Mouse (Mus musculus): ENCODE results near the gene Tbp. TPM values are rescaled to one million over a fixed set of nuclear protein-coding genes. Genes with fewer than 3 reads are reported as not detected.

Tbp gene
- 19.0 and 20.5 TPM in 2 replicates for polyA plus RNA-seq (2015; fragmentation: Nextera tagmentation; extraction: Ambion mirVana)

GRCm38 (mm10) chr17:15499656-15500394, at the start of gene Tbp, which contains the start of gene Psmb1:
Gene Tbp, plus strand, starts transcription at chr17:15499888.
Gene Psmb1, minus strand, starts transcription at chr17:15499751.
- Histone ChIP-seq H3K36me3 (ENCODE audit: control insufficient read depth, insufficient read depth, low read length) (peaks cover 8% of the 10 kb centered on the region), H3K9me3 (ENCODE audit: control insufficient read depth, low read length) (no peaks in the 10 kb centered on the region), H3K4me1 (replicated peaks; ENCODE audit: control insufficient read depth, insufficient read depth) (peaks cover 4% of the 10 kb centered on the region; the same call in 1 of the 2 replicates), H3K9ac (ENCODE audit: low read length) (peak within 1 kb of the TSS; percentile 91), H3K4me3 (ENCODE audit: low read depth, low read length) (peak within 1 kb of the TSS; percentile 94), H3K27ac (replicated peaks) (peak within 1 kb of the TSS; percentile 94), H3K27me3 (ENCODE audit: control insufficient read depth, insufficient read depth, low read length) (no peaks in the 10 kb centered on the region), H3K4me2 (replicated peaks; ENCODE audit: low read depth) (peak within 1 kb of the TSS; percentile 80)
- WGBS, result under 1% methylated on average over 63 of the region's 63 CpGs
- DNase-seq (ENCODE audit: low spot score) (peak; percentile 97), ATAC-seq (ENCODE audit: low FRiP score, low TSS enrichment) (peak; percentile 96)
- peak; percentile 40 for TF ChIP-seq EP300 (optimal IDR thresholded peaks at IDR 0.05)
- no peak for TF ChIP-seq CTCF (IDR thresholded peaks at IDR 0.05; ENCODE audit: low read depth)

DNA sequence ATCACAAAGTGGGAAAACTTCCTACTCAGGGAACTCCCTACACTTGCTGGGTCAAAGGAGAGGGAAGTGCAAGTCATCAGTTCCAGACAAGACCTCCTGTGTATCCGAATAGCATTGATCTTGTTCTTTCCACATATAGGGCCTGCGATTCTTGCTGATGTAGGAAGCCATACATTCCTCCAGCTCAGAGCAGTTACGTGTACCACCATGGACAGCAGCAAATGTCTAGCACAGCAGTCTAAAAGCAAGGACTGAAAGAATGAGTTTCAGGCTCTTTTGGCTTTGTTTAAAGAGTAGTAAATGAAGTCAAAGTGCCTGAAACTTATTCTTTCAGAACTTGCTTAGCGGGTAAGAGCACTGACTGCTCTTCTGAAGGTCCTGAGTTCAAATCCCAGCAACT, 44.5 kb upstream of the Tbp start:
- DNase-seq (ENCODE audit: low spot score) (no peak), ATAC-seq (ENCODE audit: low FRiP score, low TSS enrichment) (no peak)
- H3K9me3 ChIP-seq (ENCODE audit: control insufficient read depth, low read length), result no peaks in the 10 kb centered on the region
- WGBS, result 76% methylated on average over 4 of the region's 4 CpGs
- H3K4me1 ChIP-seq (replicated peaks; ENCODE audit: control insufficient read depth, insufficient read depth), result no peaks in the 10 kb centered on the region
- TF ChIP-seq CTCF (IDR thresholded peaks at IDR 0.05; ENCODE audit: low read depth) (no peak), EP300 (optimal IDR thresholded peaks at IDR 0.05) (no peak)
- no peaks in the 10 kb centered on the region for H3K36me3 ChIP-seq (ENCODE audit: control insufficient read depth, insufficient read depth, low read length)
- H3K27ac ChIP-seq (replicated peaks), result no peak overlapping the region
- H3K4me2 ChIP-seq (replicated peaks; ENCODE audit: low read depth), result no peak overlapping the region
- H3K27me3 ChIP-seq (ENCODE audit: control insufficient read depth, insufficient read depth, low read length), result no peaks in the 10 kb centered on the region
- no peak overlapping the region for H3K9ac ChIP-seq (ENCODE audit: low read length)
- no peak overlapping the region for H3K4me3 ChIP-seq (ENCODE audit: low read depth, low read length)

DNA sequence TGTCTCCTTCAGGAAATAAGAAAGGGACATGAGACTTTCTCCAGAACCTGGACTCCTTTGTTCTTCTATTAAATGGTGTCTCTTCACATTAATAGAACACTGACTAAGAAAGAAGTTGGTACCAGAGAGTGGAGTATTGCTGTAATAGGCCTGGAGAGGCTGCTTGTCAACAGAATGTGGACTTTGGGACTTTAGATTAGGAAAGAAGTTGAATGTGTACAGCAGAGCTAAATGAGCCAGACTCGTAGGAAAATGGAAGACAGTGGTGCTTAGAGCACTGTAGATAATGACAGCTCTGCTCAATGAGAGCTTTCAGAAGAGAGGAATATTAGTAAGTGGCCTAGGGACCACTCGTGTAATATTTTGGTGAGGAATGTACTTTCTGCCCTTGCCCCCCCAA, 43.1 kb upstream of the Tbp start:
- DNase-seq (ENCODE audit: low spot score) (no peak), ATAC-seq (ENCODE audit: low FRiP score, low TSS enrichment) (no peak)
- 76% methylated on average over 2 of the region's 2 CpGs for WGBS
- Histone ChIP-seq H3K4me1 (replicated peaks; ENCODE audit: control insufficient read depth, insufficient read depth) (no peaks in the 10 kb centered on the region), H3K27me3 (ENCODE audit: control insufficient read depth, insufficient read depth, low read length) (no peaks in the 10 kb centered on the region), H3K27ac (replicated peaks) (no peak overlapping the region), H3K9me3 (ENCODE audit: control insufficient read depth, low read length) (no peaks in the 10 kb centered on the region), H3K9ac (ENCODE audit: low read length) (no peak overlapping the region), H3K36me3 (ENCODE audit: control insufficient read depth, insufficient read depth, low read length) (no peaks in the 10 kb centered on the region), H3K4me2 (replicated peaks; ENCODE audit: low read depth) (no peak overlapping the region), H3K4me3 (ENCODE audit: low read depth, low read length) (no peak overlapping the region)
- TF ChIP-seq CTCF (IDR thresholded peaks at IDR 0.05; ENCODE audit: low read depth) (no peak), EP300 (optimal IDR thresholded peaks at IDR 0.05) (no peak)

GRCm38 (mm10) chr17:15459761-15460160, 39.9 kb upstream of the Tbp start:
- no peak for ATAC-seq (ENCODE audit: low FRiP score, low TSS enrichment)
- no peak for TF ChIP-seq EP300 (optimal IDR thresholded peaks at IDR 0.05)
- TF ChIP-seq CTCF (IDR thresholded peaks at IDR 0.05; ENCODE audit: low read depth), result no peak

DNA sequence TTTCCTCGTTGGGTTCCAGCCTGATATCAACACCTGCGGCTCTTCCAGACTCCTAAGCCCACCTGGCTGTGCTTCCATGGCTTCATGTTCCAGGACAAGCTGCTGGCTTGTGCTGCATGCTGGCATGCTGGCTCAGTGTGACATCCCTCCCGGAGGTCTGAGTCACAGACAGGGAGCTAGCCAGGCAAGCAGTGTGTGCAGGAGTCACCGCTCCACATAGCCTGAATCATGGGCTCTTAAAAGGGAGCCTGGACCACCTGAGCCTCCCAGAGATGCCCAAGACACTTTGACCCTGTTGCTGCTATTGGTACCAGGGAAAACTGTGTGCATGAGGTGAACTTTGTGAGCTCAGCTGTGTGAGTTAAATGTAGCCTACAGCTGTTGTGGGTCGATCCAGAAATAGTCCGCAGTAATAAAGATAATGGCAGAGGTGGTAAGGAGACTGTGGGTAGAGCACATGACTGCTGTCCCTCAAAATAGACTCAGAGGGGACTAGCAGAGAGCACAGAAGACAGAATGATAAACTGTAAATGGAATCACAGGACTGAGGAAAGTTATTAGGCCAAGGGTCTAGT, 37.7 kb upstream of the Tbp start:
- H3K4me3 ChIP-seq (ENCODE audit: low read depth, low read length), result no peak overlapping the region
- DNase-seq (ENCODE audit: low spot score) (no peak), ATAC-seq (ENCODE audit: low FRiP score, low TSS enrichment) (no peak)

More at GRCm38 (mm10) chr17:15459761-15460160, 39.9 kb upstream of the Tbp start:
- H3K4me1 ChIP-seq (replicated peaks; ENCODE audit: control insufficient read depth, insufficient read depth), result no peaks in the 10 kb centered on the region
- no peaks in the 10 kb centered on the region for H3K36me3 ChIP-seq (ENCODE audit: control insufficient read depth, insufficient read depth, low read length)
- no peak overlapping the region for H3K4me3 ChIP-seq (ENCODE audit: low read depth, low read length)
- no peak overlapping the region for H3K9ac ChIP-seq (ENCODE audit: low read length)
- no peak overlapping the region for H3K27ac ChIP-seq (replicated peaks)
- no peak overlapping the region for H3K4me2 ChIP-seq (replicated peaks; ENCODE audit: low read depth)
- DNase-seq (ENCODE audit: low spot score), result no peak
- no peaks in the 10 kb centered on the region for H3K27me3 ChIP-seq (ENCODE audit: control insufficient read depth, insufficient read depth, low read length)
- H3K9me3 ChIP-seq (ENCODE audit: control insufficient read depth, low read length), result no peaks in the 10 kb centered on the region
- WGBS, result 77% methylated on average over 4 of the region's 4 CpGs

DNA sequence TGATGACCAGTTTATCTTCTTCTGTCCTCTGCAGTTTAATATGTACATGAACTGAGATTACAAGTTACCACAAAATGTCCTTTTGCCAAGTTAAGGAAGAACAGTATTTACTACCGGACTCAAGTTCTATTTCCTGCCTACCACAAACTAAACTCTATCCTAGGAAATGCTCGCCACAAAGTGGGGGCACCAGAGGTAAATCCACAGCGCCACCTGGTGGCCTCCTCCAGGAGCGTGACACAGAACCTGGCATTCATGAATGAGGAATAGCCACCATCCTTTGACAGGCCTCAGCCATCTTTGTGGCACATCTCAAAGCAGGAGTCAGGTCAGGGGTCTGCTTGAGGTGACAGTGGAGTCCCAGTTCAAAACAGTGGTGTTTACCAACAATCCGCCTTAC, 32.0 kb upstream of the Tbp start:
- Histone ChIP-seq H3K4me2 (replicated peaks; ENCODE audit: low read depth) (no peak overlapping the region), H3K9me3 (ENCODE audit: control insufficient read depth, low read length) (no peaks in the 10 kb centered on the region), H3K4me3 (ENCODE audit: low read depth, low read length) (no peak overlapping the region), H3K9ac (ENCODE audit: low read length) (no peak overlapping the region), H3K27me3 (ENCODE audit: control insufficient read depth, insufficient read depth, low read length) (no peaks in the 10 kb centered on the region), H3K27ac (replicated peaks) (no peak overlapping the region), H3K4me1 (replicated peaks; ENCODE audit: control insufficient read depth, insufficient read depth) (no peaks in the 10 kb centered on the region), H3K36me3 (ENCODE audit: control insufficient read depth, insufficient read depth, low read length) (no peaks in the 10 kb centered on the region)
- DNase-seq (ENCODE audit: low spot score) (peak; percentile 80), ATAC-seq (ENCODE audit: low FRiP score, low TSS enrichment) (peak; percentile 67)
- TF ChIP-seq EP300 (optimal IDR thresholded peaks at IDR 0.05), result no peak
- TF ChIP-seq CTCF (IDR thresholded peaks at IDR 0.05; ENCODE audit: low read depth), result peak; percentile 95
- WGBS, result 21% methylated on average over 5 of the region's 5 CpGs

More for the DNA sequence above, 37.7 kb upstream of the Tbp start:
- Histone ChIP-seq H3K4me1 (replicated peaks; ENCODE audit: control insufficient read depth, insufficient read depth) (no peaks in the 10 kb centered on the region), H3K36me3 (ENCODE audit: control insufficient read depth, insufficient read depth, low read length) (no peaks in the 10 kb centered on the region), H3K9me3 (ENCODE audit: control insufficient read depth, low read length) (no peaks in the 10 kb centered on the region), H3K27me3 (ENCODE audit: control insufficient read depth, insufficient read depth, low read length) (no peaks in the 10 kb centered on the region), H3K9ac (ENCODE audit: low read length) (no peak overlapping the region), H3K27ac (replicated peaks) (no peak overlapping the region), H3K4me2 (replicated peaks; ENCODE audit: low read depth) (no peak overlapping the region)
- TF ChIP-seq EP300 (optimal IDR thresholded peaks at IDR 0.05) (no peak), CTCF (IDR thresholded peaks at IDR 0.05; ENCODE audit: low read depth) (no peak)
- WGBS, result 93% methylated on average over 6 of the region's 6 CpGs

Data from stomach, postnatal 0 days (tissue).